Mouse (Mus musculus) limb, embryonic 14.5 days (tissue): ENCODE results near the gene Tead4. TPM values are rescaled to one million over a fixed set of nuclear protein-coding genes. Genes with fewer than 3 reads are reported as not detected.
A peak's percentile ranks its signal among the peaks of the same experiment; 100 is the strongest.

Source experiments
- ATAC-seq: fragments of 200-750 bp; cut with Nextera tagmentation; 2 replicates; pipeline ENCODE4 v1.8.0; 2017; ENCODE audit warnings: low read depth, moderate number of reproducible peaks, moderate TSS enrichment; ENCODE audit not compliant: low FRiP score
- DNase-seq: peaks from one replicate; pipeline ENCODE4 v3.0.0-alpha.2; 2015; ENCODE audit warnings: low spot score
- H3K27ac ChIP-seq: fragments of 300-500 bp; sonication (generic); replicated peaks from 2 replicates; pipeline ENCODE4 v1.5.1; 2014; ENCODE audit warnings: low read depth, mild to moderate bottlenecking, low read length, moderate library complexity, mixed read lengths
- H3K27me3 ChIP-seq: fragments of 300-500 bp; sonication (generic); 2 replicates; pipeline ENCODE4 v1.6.1; 2014; ENCODE audit warnings: low read length, mixed read lengths; ENCODE audit not compliant: control insufficient read depth, insufficient read depth
- H3K36me3 ChIP-seq: fragments of 300-500 bp; sonication (generic); 2 replicates; pipeline ENCODE4 v1.6.1; 2014; ENCODE audit warnings: mild to moderate bottlenecking, low read length, moderate library complexity, mixed read lengths; ENCODE audit not compliant: control insufficient read depth, insufficient read depth
- H3K4me1 ChIP-seq: fragments of 300-500 bp; sonication (generic); 2 replicates; pipeline ENCODE4 v1.6.1; 2014; ENCODE audit warnings: antibody characterized with exemption, low read length, mixed read lengths; ENCODE audit not compliant: control insufficient read depth, insufficient read depth
- H3K4me2 ChIP-seq: fragments of 300-500 bp; sonication (generic); replicated peaks from 2 replicates; pipeline ENCODE4 v1.6.1; 2014; ENCODE audit warnings: low read depth, mild to moderate bottlenecking, low read length, moderate library complexity; ENCODE audit not compliant: severe bottlenecking
- H3K4me3 ChIP-seq: fragments of 300-500 bp; sonication (generic); replicated peaks from 2 replicates; pipeline ENCODE4 v1.5.1; 2014; ENCODE audit warnings: low read length
- H3K9ac ChIP-seq: fragments of 300-500 bp; sonication (generic); 2 replicates; pipeline ENCODE4 v1.6.1; 2014; ENCODE audit warnings: mild to moderate bottlenecking, low read depth, low read length, moderate library complexity; ENCODE audit not compliant: severe bottlenecking
- H3K9me3 ChIP-seq: fragments of 300-500 bp; sonication (generic); 2 replicates; pipeline ENCODE4 v1.6.1; 2016; ENCODE audit warnings: low read length; ENCODE audit not compliant: control insufficient read depth
- POLR2A ChIP-seq: fragments of 200-500 bp; IDR thresholded peaks from 2 replicates; pipeline ENCODE4 v1.8.0; 2012; ENCODE audit warnings: inconsistent platforms, mild to moderate bottlenecking, moderate library complexity, borderline replicate concordance; ENCODE audit not compliant: insufficient read depth, insufficient read length; ENCODE audit errors: extremely low read depth
- WGBS: fragments of 180-500 bp; shearing (Covaris S2); extraction: QIAGEN DNeasy Blood & Tissue Kit; methylation state at CpG from one replicate; pipeline ENCODE4 v1.1.7; 2014; 5-methylcytosine and 5-hydroxymethylcytosine counted together
- polyA plus RNA-seq, 2 experiments: library from polyadenylated mRNA; depleted of rRNA in 1 of 2; stranded (reverse) in 1 of 2; unstranded in 1 of 2; fragments of >200 nt; fragmentation: Nextera tagmentation in 1 of 2; extraction: Ambion mirVana in 1 of 2; gene quantifications; 2 replicates each; pipeline versions ENCODE4 v1.2.1 to v1.2.3; 2012 to 2014

Tead4 gene
- polyA plus RNA-seq, 2 experiments = 4.6 to 5.8 TPM

GRCm38 (mm10) chr6:128299292-128300133 is 1.1 kb downstream of the Tead4 start:
- Histone ChIP-seq H3K27me3 (peaks cover 20% of the 10 kb centered on the region), H3K4me3 (peak overlapping the region; percentile 69), H3K9me3 (no peaks in the 10 kb centered on the region), H3K9ac (peak overlapping the region; percentile 63), H3K27ac (no peak overlapping the region), H3K36me3 (no peaks in the 10 kb centered on the region), H3K4me2 (peak overlapping the region; percentile 99), H3K4me1 (peaks cover 24% of the 10 kb centered on the region)
- TF ChIP-seq POLR2A = no peak
- under 1% methylated on average over 25 of the region's 25 CpGs for WGBS
- ATAC-seq = peak; percentile 34; the same call in 1 of the 2 replicates
- no peak for DNase-seq

GRCm38 (mm10) chr6:128298246-128298645 is 2.4 kb downstream of the Tead4 start:
- peaks cover 20% of the 10 kb centered on the region for H3K27me3 ChIP-seq
- TF ChIP-seq POLR2A = no peak
- no peak overlapping the region for H3K27ac ChIP-seq
- H3K9ac ChIP-seq = no peak overlapping the region
- H3K4me2 ChIP-seq = 0 out of 2 replicates have a peak overlapping the region, but pooled peaks have one; percentile 4
- DNase-seq = no peak
- no peak for ATAC-seq
- H3K4me3 ChIP-seq = no peak overlapping the region
- H3K9me3 ChIP-seq = no peaks in the 10 kb centered on the region
- no peaks in the 10 kb centered on the region for H3K36me3 ChIP-seq
- peaks cover 24% of the 10 kb centered on the region for H3K4me1 ChIP-seq
- WGBS = 55% methylated on average over 7 of the region's 7 CpGs

GRCm38 (mm10) chr6:128296750-128297393 is 3.8 kb downstream of the Tead4 start:
- no peak for TF ChIP-seq POLR2A
- no peaks in the 10 kb centered on the region for H3K9me3 ChIP-seq
- H3K36me3 ChIP-seq = no peaks in the 10 kb centered on the region
- 0 out of 2 replicates have a peak overlapping the region, but pooled peaks have one; percentile 9 for H3K27ac ChIP-seq
- H3K9ac ChIP-seq = no peak overlapping the region
- H3K4me1 ChIP-seq = peaks cover 24% of the 10 kb centered on the region
- H3K4me2 ChIP-seq = peak overlapping the region; percentile 14; the same call in 1 of the 2 replicates
- DNase-seq (no peak), ATAC-seq (no peak)
- H3K27me3 ChIP-seq = peaks cover 14% of the 10 kb centered on the region; the same call in 1 of the 2 replicates
- H3K4me3 ChIP-seq = no peak overlapping the region
- 22% methylated on average over 11 of the region's 11 CpGs for WGBS

- Histone ChIP-seq H3K4me2 (peak overlapping the region; percentile 14; the same call in 1 of the 2 replicates), H3K27ac (0 out of 2 replicates have a peak overlapping the region, but pooled peaks have one; percentile 9), H3K4me3 (no peak overlapping the region), H3K4me1 (peaks cover 21% of the 10 kb centered on the region), H3K9me3 (no peaks in the 10 kb centered on the region), H3K36me3 (no peaks in the 10 kb centered on the region), H3K9ac (no peak overlapping the region), H3K27me3 (peaks cover 12% of the 10 kb centered on the region; the same call in 1 of the 2 replicates)
- no peak for TF ChIP-seq POLR2A
- ATAC-seq = no peak
- WGBS = 26% methylated on average over 5 of the region's 6 CpGs
- DNase-seq = no peak
Measured at GRCm38 (mm10) chr6:128295876-128296749, 4.5 kb downstream of the Tead4 start.
